Mouse (Mus musculus) forebrain, embryonic 14.5 days (tissue): ENCODE measurements at regions not wholly inside any gene's neighbourhood (a gene's known extent, or its start where the extent isn't known, plus 50 kb on each side); places are given as distances from the start of the nearest gene placed in this dataset.

ENCODE experiments used
- ATAC-seq: fragments of 200-750 bp; cut with Nextera tagmentation; 2 replicates; pipeline ENCODE4 v1.8.0; 2017; ENCODE audit warnings: mild to moderate bottlenecking, moderate library complexity
- DNase-seq: peaks from one replicate; pipeline ENCODE4 v3.0.0-alpha.2; 2015; ENCODE audit warnings: low spot score
- H3K27ac ChIP-seq: fragments of 300-500 bp; sonication (generic); 2 replicates; pipeline ENCODE4 v1.5.1; 2014; ENCODE audit warnings: low read depth, mild to moderate bottlenecking, control low read depth, low read length, moderate library complexity
- H3K27me3 ChIP-seq: fragments of 300-500 bp; sonication (generic); replicated peaks from 2 replicates; pipeline ENCODE4 v1.6.1; 2014; ENCODE audit warnings: low read length, control low read depth, mixed read lengths; ENCODE audit not compliant: control insufficient read depth, insufficient read depth
- H3K36me3 ChIP-seq: fragments of 300-500 bp; sonication (generic); 2 replicates; pipeline ENCODE4 v1.6.1; 2014; ENCODE audit warnings: low read length, control low read depth; ENCODE audit not compliant: control insufficient read depth, insufficient read depth
- H3K4me1 ChIP-seq: fragments of 300-500 bp; sonication (generic); 2 replicates; pipeline ENCODE4 v1.6.1; 2014; ENCODE audit warnings: antibody characterized with exemption, low read length, control low read depth; ENCODE audit not compliant: control insufficient read depth, insufficient read depth
- H3K4me2 ChIP-seq: fragments of 300-500 bp; sonication (generic); 2 replicates; pipeline ENCODE4 v1.6.1; 2014; ENCODE audit warnings: mild to moderate bottlenecking, control low read depth, low read length
- H3K4me3 ChIP-seq: fragments of 300-500 bp; sonication (generic); 2 replicates; pipeline ENCODE4 v1.5.1; 2014; ENCODE audit warnings: low read depth, low read length, control low read depth
- H3K9ac ChIP-seq: fragments of 300-500 bp; sonication (generic); 2 replicates; pipeline ENCODE4 v1.6.1; 2014; ENCODE audit warnings: mild to moderate bottlenecking, low read length, control low read depth, moderate library complexity
- H3K9me3 ChIP-seq: fragments of 300-500 bp; sonication (generic); replicated peaks from 2 replicates; pipeline ENCODE4 v1.6.1; 2016; ENCODE audit warnings: low read length, control low read depth, mixed read lengths; ENCODE audit not compliant: control insufficient read depth
- WGBS: fragments of 180-500 bp; shearing (Covaris S2); extraction: QIAGEN DNeasy Blood & Tissue Kit; methylation state at CpG from one replicate; pipeline ENCODE4 v1.1.7; 2014; 5-methylcytosine and 5-hydroxymethylcytosine counted together

DNA sequence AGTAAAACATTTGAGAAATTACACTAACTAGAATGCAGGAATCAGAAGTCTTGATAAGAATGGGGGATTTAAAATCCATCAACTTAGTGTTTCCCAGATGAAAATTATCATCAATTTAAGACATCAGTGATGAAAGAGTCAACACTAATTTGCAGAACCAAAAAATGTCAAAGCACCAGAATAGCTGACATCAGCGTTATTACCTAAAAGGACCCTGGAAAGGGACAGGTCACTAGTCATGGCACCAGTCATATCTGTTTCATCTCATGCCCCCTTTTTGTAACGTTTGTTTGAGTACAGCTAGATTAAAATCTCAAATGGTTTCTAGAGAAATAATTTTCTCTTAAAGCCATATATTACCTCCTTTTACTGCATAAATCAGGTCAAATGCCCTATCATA lies 1638.7 kb downstream of the Grik2 start:
- ATAC-seq (no peak), DNase-seq (no peak)
- no peaks in the 10 kb centered on the region for H3K36me3 ChIP-seq
- no peaks in the 10 kb centered on the region for H3K9me3 ChIP-seq
- no peaks in the 10 kb centered on the region for H3K27me3 ChIP-seq
- H3K4me2 ChIP-seq: no peak overlapping the region
- H3K27ac ChIP-seq: no peak overlapping the region
- H3K9ac ChIP-seq: no peak overlapping the region
- WGBS: 95% methylated on average over 2 of the region's 2 CpGs
- no peak overlapping the region for H3K4me3 ChIP-seq
- H3K4me1 ChIP-seq: no peaks in the 10 kb centered on the region

DNA sequence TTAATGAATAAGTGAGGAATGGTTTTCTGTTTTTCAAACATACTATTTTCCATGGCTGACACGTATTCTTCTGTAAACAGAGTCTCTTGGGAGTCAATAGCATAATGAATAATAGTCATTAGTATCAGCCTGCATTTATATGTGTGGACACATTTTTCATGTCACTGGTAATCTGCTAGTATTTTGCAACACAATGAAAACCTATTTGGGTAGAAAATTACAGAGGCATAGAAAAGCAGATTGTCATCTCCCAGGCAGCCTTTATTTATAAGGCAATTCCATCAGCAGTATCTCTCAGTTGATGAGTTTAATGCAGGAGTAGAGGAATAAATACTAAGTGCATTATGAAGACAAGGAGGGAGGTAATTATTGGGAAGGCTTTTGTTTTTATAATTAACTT lies 1652.9 kb downstream of the Grik2 start:
- no peak overlapping the region for H3K4me2 ChIP-seq
- 16% methylated on average over 1 of the region's 1 CpGs for WGBS
- no peak overlapping the region for H3K27ac ChIP-seq
- H3K4me1 ChIP-seq: no peaks in the 10 kb centered on the region
- peak; percentile 61 for ATAC-seq
- peak; percentile 60 for DNase-seq
- H3K4me3 ChIP-seq: no peak overlapping the region
- no peak overlapping the region for H3K9ac ChIP-seq
- H3K27me3 ChIP-seq: no peaks in the 10 kb centered on the region
- no peaks in the 10 kb centered on the region for H3K36me3 ChIP-seq
- H3K9me3 ChIP-seq: no peaks in the 10 kb centered on the region
